Mouse (Mus musculus) embryonic fibroblast, embryonic 13.5 days (primary cell): ENCODE results near the gene Mapk6.

Experiments
- CTCF ChIP-seq: IDR thresholded peaks from 2 replicates; pipeline ENCODE4 v1.5.1; 2011; ENCODE audit warnings: mild to moderate bottlenecking, control low read depth, low read length, moderate library complexity, borderline replicate concordance; ENCODE audit not compliant: insufficient read depth
- POLR2A ChIP-seq: IDR thresholded peaks from 2 replicates; pipeline ENCODE4 v1.6.1; 2011; ENCODE audit warnings: low read depth, mild to moderate bottlenecking, control low read depth, low read length, moderate library complexity

- TF ChIP-seq CTCF (peak; percentile 49; the same call in 1 of the 2 replicates), POLR2A (no peak)
Measured at GRCm38 (mm10) chr9:75361699-75362098, 48.1 kb downstream of the Mapk6 start.
